Mouse (Mus musculus) C2C12 (cell line): ENCODE data around the gene Ankrd42. TPM values are rescaled to one million over a fixed set of nuclear protein-coding genes. Genes with fewer than 3 reads are reported as not detected.

Source experiments
- H3K27me3 ChIP-seq: one replicate; pipeline ENCODE4 v1.6.1; 2011; ENCODE audit not compliant: control insufficient read depth, insufficient read depth, insufficient read length
- H3K36me3 ChIP-seq: one replicate; pipeline ENCODE4 v1.6.1; 2011; ENCODE audit not compliant: control insufficient read depth, insufficient read depth
- H3K4me3 ChIP-seq: one replicate; pipeline ENCODE4 v1.5.1; 2011; ENCODE audit warnings: mild to moderate bottlenecking, control low read depth; ENCODE audit not compliant: poor library complexity, insufficient read depth, severe bottlenecking
- H3K79me2 ChIP-seq: one replicate; pipeline ENCODE4 v1.6.1; 2011; ENCODE audit not compliant: control insufficient read depth, insufficient read depth
- H3K79me3 ChIP-seq: one replicate; pipeline ENCODE4 v1.6.1; 2011; ENCODE audit warnings: low read depth, control low read depth
- H3ac ChIP-seq: one replicate; pipeline ENCODE3; 2011; ENCODE audit warnings: low read depth; ENCODE audit not compliant: control insufficient read depth, insufficient read length
- CEBPB ChIP-seq: IDR thresholded peaks from one replicate; pipeline ENCODE4 v1.6.1; 2011; ENCODE audit warnings: low read depth, mild to moderate bottlenecking, control low read depth, moderate library complexity
- CTCF ChIP-seq: IDR thresholded peaks from one replicate; pipeline ENCODE4 v1.5.1; 2011; ENCODE audit not compliant: control insufficient read depth, insufficient read depth, insufficient read length
- FOSL1 ChIP-seq: IDR thresholded peaks from one replicate; pipeline ENCODE4 v1.8.0; 2011; ENCODE audit warnings: mild to moderate bottlenecking, low read length; ENCODE audit not compliant: poor library complexity, insufficient read depth, severe bottlenecking
- MAX ChIP-seq: IDR thresholded peaks from one replicate; pipeline ENCODE4 v1.6.1; 2011; ENCODE audit warnings: mild to moderate bottlenecking, control low read depth
- MYOD1 ChIP-seq: IDR thresholded peaks from one replicate; pipeline ENCODE4 v1.6.1; 2011; ENCODE audit warnings: low read depth; ENCODE audit not compliant: control insufficient read depth, insufficient read length
- MYOG ChIP-seq: IDR thresholded peaks from one replicate; pipeline ENCODE4 v1.6.1; 2011; ENCODE audit not compliant: control insufficient read depth, insufficient read length; ENCODE audit errors: extremely low read depth
- USF1 ChIP-seq: IDR thresholded peaks from one replicate; pipeline ENCODE4 v1.6.1; 2011; ENCODE audit warnings: low read depth, mild to moderate bottlenecking, control low read depth, moderate library complexity
- polyA plus RNA-seq: library from polyadenylated mRNA; unstranded; fragments of >200 nt; fragmentation: generic; extraction: Trizol; gene quantifications from one replicate; pipeline ENCODE4 v1.2.1, GENCODE M21; 2012; ENCODE audit warnings: missing spikeins

The Ankrd42 gene
- polyA plus RNA-seq, 1 experiment: 1.2 TPM

DNA sequence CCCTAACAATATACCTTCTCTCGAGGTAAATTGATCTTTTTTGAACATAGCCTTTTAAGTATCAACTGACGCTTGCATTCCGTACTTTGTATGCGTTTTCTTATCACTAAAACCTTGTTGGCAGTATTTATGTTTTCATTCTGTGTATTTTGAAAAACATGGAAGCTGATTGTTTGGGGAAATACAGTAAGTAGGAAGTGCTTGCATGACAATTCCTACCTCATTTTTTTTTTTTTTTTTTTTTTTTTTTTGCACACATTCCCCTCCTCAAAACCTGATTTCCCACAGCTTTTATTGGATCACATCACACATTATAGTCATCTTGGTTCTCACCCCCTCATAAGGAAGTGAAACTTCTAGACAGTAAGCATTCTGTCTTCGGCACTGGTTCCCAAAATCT lies 1.1 kb upstream of the Ankrd42 start:
- Histone ChIP-seq H3K79me3 (peaks cover 10% of the 10 kb centered on the region), H3K4me3 (peak overlapping the region; percentile 82), H3K27me3 (no peaks in the 10 kb centered on the region), H3K36me3 (peaks cover 30% of the 10 kb centered on the region), H3K79me2 (peaks cover 16% of the 10 kb centered on the region), H3ac (no peak overlapping the region)
- no peak for TF ChIP-seq MYOD1
- no peak for TF ChIP-seq MYOG
- no peak for TF ChIP-seq MAX
- TF ChIP-seq CTCF: no peak
- no peak for TF ChIP-seq CEBPB

DNA sequence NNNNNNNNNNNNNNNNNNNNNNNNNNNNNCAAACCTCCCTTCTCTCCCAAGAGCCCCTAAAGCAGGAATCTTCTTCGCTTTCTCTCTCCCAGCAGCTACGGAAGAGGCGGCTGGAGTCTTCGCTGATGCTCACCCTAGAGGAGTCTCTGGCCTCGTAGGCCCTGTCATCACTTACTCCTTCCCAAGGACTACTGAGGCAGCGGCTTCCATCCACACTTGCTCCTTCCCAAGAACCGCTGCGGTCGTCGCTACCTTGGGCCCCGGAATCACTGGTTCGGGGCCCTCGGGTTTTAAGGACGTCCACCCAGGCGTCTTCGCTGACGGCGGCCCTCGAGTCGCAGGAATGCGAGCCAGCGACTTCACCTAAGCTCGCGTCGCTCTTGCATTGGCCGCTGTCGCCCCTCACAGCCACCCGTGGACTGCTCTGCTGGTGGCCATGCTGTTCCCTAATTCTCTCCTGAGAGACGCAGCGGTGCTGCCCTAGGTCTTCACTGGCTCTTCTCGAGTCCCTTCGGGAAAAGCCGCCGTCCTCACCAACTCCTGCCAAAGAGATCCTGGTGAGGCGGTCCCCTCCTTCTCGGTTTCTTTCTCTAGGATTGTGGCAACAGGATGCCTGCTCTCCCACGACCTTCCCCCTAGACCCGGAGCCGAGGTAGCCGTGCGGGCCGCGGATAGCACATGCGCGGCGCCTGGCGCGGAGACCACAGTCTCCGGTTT lies 489 bp downstream of the Ankrd42 start:
- no peak for TF ChIP-seq MAX
- TF ChIP-seq CTCF: no peak
- no peak for TF ChIP-seq FOSL1
- no peak for TF ChIP-seq CEBPB
- TF ChIP-seq MYOG: no peak

DNA sequence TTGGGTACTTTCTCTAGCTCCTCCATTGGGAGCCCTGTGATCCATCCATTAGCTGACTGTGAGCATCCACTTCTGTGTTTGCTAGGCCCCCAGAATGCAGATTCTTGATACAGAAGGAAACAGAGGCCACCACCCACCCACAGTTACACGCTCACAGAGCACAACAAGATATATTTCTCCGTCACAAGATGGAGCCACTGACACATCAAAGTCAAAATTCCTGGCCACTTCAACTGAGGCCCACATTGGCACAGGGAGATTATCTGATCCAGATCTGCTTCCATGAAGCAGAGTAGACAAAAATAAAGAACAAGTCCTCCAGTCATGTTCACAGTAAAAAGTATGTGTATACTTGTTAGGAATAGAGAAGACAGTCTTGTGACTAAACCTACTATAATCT lies 6.8 kb downstream of the Ankrd42 start:
- Histone ChIP-seq H3K36me3 (no peaks in the 10 kb centered on the region), H3K4me3 (no peak overlapping the region), H3K79me2 (no peaks in the 10 kb centered on the region), H3K79me3 (no peaks in the 10 kb centered on the region), H3ac (no peak overlapping the region), H3K27me3 (no peaks in the 10 kb centered on the region)
- no peak for TF ChIP-seq MYOG
- no peak for TF ChIP-seq USF1
- no peak for TF ChIP-seq MAX
- no peak for TF ChIP-seq CEBPB
- TF ChIP-seq FOSL1: no peak
- TF ChIP-seq MYOD1: no peak
- TF ChIP-seq CTCF: no peak

More for the DNA sequence above, 489 bp downstream of the Ankrd42 start:
- H3K4me3 ChIP-seq: peak overlapping the region; percentile 82
- H3ac ChIP-seq: peak overlapping the region; percentile 55
- no peaks in the 10 kb centered on the region for H3K27me3 ChIP-seq
- H3K36me3 ChIP-seq: peaks cover 15% of the 10 kb centered on the region
- H3K79me3 ChIP-seq: peaks cover 10% of the 10 kb centered on the region
- H3K79me2 ChIP-seq: peaks cover 16% of the 10 kb centered on the region

DNA sequence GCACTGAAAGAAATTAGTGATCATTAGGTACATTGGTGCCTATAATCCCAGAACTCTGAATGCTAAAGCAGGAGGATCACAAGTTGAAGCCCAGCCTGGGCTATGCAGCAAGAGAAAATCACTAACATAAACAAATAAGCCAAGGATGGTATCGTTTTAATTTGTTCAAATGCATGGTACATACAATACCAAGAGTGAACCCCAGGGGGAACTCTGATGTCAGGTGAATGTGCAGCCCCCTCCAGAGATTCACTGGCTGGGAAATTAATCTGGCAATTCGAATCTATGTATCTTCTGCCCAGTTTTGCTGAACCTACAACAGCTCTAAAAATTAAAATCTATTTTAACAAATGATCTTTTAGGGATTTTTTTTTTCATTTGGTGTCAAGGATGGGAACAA lies 12.5 kb downstream of the Ankrd42 start:
- H3K27me3 ChIP-seq: no peaks in the 10 kb centered on the region
- H3K79me2 ChIP-seq: no peaks in the 10 kb centered on the region
- H3ac ChIP-seq: no peak overlapping the region
- no peak for TF ChIP-seq MYOG
- TF ChIP-seq USF1: no peak
- no peak for TF ChIP-seq MAX
- H3K79me3 ChIP-seq: no peaks in the 10 kb centered on the region
- no peak overlapping the region for H3K4me3 ChIP-seq
- no peaks in the 10 kb centered on the region for H3K36me3 ChIP-seq

DNA sequence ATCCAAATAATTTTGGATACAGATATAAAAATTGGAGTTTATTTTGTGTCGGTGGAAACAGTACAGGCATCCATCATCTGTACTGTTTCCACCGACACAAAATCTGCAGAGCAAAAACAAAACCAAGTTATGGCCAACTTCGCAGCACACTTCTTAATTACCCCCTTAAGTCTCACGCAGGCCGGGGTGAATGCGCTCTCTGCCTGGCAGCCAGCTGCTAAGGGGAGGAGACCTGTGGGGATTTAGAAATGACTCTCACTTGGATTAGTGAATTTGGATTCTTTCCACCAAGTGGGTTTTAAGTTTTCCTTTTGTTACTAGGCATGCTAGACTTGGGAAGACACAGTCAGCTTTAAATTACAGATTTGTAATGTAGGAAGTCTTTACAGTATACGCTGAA lies 26.1 kb downstream of the Ankrd42 start:
- no peaks in the 10 kb centered on the region for H3K36me3 ChIP-seq
- TF ChIP-seq MYOG (no peak), MAX (no peak), FOSL1 (no peak), MYOD1 (no peak), CTCF (no peak), CEBPB (no peak)
- no peaks in the 10 kb centered on the region for H3K79me3 ChIP-seq
- H3K4me3 ChIP-seq: no peak overlapping the region
- no peaks in the 10 kb centered on the region for H3K27me3 ChIP-seq
- H3K79me2 ChIP-seq: no peaks in the 10 kb centered on the region
- H3ac ChIP-seq: no peak overlapping the region

DNA sequence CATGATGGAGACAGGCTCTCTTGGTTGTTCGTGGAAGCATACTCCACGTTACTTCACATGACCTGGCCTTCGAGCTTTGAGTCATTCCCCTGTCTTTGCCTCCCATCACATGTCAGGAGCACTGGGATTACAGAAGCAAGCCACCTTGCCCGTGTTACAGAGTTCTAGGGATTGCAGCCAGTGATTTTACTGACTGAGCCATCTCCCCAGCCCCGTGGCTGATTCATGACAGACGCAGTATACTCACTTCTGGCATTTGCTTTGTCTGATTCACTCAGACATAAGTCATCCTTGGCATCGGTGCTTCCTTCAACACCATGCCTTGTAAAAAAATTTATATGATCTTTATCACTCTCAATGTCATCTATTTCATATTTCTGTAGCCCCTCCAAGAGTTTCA lies 32.0 kb downstream of the Ankrd42 start:
- no peak overlapping the region for H3ac ChIP-seq
- no peaks in the 10 kb centered on the region for H3K79me3 ChIP-seq
- H3K36me3 ChIP-seq: no peaks in the 10 kb centered on the region
- H3K79me2 ChIP-seq: no peaks in the 10 kb centered on the region
- no peaks in the 10 kb centered on the region for H3K27me3 ChIP-seq
- TF ChIP-seq CTCF: no peak
- TF ChIP-seq USF1: no peak
- TF ChIP-seq MAX: no peak
- no peak for TF ChIP-seq MYOG
- no peak for TF ChIP-seq MYOD1
- TF ChIP-seq FOSL1: no peak
- TF ChIP-seq CEBPB: no peak
- H3K4me3 ChIP-seq: no peak overlapping the region
